Mouse (Mus musculus) spleen, embryonic (tissue): ENCODE results near the gene Ube2f.

Source experiments
- CTCF ChIA-PET: fragments of 350-600 bp; sonication (Branson Sonifier 250); formaldehyde crosslinking; loops from one replicate; lab custom pipeline; 2022; lab: Charles Lee

The Ube2f gene

DNA sequence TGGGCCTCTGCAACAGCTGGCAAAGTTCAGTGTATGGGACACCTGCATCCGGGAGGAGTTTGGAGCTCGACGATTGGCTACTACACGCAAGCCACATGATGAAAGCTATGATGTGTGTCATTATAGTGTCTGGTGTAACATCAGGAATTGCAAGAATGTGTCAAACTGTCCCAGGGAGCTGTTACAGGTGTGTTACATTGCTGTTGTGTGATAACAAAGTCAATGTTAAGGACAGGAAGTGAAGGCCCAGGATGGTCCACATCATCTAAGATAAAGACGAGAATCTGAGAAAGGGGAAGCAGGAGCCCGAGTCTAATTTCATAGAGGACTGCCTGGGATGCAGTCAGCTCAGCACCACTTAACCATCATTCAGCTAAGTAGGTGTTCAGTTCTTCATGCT, 45.4 kb downstream of the Ube2f start:
- CTCF ChIA-PET = no interaction called here

GRCm38 (mm10) chr1:91297799-91298744, 48.0 kb downstream of the Ube2f start, which contains the start of gene Scly:
Gene Scly (plus strand): TSS chr1:91298338.
- CTCF ChIA-PET = interaction anchor here (0.6 kb wide), 1 partner anchor 59 kb away, joined by 19 read pairs; no protein-coding TSS in a partner anchor

GRCm38 (mm10) chr1:91299026-91299706, 49.1 kb downstream of the Ube2f start:
- CTCF ChIA-PET = interaction anchor here (0.5 to 0.6 kb wide), 2 partner anchors 60 to 694 kb away, joined by 3 to 19 read pairs; no protein-coding TSS in a partner anchor

DNA sequence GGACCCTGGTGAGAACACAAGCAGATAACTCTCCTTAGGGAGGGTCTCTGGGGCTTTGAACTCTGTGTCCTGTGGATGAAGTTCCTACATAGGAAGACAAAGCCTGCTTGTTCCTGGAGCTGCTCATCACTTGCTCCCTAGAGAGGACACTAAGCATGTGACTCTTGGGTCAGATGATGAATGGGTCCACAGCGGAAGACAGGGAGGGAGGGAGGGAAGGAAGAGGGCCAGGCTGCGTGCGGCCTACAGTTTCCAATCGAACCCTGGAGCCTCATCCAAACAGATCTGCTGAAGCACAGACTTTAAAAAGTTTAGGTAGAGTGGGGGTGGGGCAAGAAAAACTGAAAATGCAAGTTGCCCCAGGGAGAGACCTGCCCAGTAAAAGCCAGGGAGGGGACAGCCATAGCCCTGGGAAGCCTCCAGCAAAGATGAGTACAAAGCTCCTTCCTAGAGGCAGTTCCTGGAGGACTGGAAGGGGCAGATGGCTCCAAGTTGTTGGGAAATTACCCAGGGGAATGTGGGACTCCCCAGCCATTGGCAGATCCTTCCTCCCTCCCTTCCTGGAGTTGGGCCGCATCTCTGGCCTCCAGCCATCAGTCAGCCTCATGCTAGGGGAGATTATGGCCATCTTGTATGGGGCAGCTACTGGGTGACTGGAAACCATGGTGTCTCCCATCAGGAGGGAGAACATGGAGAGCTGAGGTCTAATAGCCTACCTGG, 49.8 kb downstream of the Ube2f start:
- CTCF ChIA-PET = no interaction called here

DNA sequence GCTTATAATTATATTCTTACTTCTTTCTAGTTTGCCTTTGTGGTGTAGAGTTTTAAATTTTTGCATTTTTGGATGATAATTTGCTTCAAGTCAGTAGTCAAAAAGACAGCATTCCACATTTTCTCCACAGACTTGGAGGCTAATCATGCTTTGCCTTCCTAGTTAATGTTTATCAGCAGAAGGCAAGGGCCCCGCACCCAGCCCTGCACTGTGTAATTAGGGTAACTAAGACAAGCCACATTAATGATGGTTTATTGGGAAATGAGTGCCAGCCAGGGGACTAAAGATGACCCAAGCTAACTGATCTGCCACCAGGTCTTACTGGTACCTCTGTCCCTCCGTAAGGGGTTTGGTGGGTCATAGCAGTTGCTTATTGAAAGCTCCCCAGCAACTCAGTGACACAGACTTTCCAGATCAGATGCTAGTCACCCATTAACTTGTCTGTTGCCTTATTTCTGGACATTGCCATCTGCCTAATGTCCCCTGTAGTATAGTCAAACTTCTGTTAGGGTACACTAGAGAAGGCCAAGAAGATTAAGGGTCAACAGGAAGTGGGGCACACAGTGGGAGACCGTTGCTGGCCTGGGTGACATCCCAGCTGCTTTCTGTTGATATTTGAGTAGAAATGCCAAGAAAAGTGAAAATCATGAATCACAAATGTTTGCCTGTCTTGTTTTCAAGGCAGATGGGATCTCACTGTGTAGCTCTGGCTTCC, 51.3 kb downstream of the Ube2f start:
- CTCF ChIA-PET = no interaction called here

DNA sequence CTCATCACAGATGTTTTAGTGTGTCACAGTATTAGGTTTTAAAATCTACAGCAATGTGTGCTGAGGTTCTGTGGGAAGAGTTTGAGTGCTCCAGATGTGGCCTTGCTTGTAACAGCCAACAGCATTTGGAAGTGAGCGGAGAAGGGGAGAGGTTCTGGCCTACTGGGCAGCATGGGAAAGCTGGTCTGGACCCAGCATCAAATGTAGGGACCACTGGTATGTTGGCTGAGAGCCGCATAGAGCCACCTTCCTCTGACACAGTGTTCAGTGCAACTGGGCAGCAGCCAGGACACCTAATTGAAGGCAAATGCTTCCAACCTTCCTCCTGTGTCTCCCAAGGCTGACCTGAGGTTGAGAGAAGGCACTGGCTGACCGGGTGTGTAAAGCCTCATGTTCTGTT, 51.9 kb downstream of the Ube2f start:
- CTCF ChIA-PET = no interaction called here

DNA sequence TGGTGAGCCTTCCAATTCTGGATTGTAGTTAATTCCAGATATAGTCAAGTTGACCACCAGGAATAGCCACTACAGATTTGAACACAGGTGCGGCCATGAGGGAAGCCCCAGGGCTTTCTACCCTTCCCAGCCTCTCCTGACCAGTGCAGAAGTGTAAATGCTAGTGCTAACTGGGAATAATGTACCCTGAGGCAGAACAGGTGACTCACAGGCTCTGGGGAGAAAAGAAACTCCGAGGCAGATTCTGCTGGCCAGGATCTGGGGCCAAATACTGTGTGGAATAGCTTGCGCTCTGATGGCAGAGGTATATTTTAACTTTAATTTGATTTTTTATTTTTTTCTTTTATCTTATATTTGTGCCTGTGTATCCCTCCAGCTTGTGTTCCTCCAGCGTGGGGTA, 54.5 kb downstream of the Ube2f start:
- CTCF ChIA-PET = no interaction called here

- CTCF ChIA-PET = interaction anchor here (0.6 kb wide), 1 partner anchor 56 kb away, joined by 3 read pairs; no protein-coding TSS in a partner anchor
Measured at GRCm38 (mm10) chr1:91309366-91310085, 59.4 kb downstream of the Ube2f start.

GRCm38 (mm10) chr1:91312273-91312672, 62.2 kb downstream of the Ube2f start:
- CTCF ChIA-PET = interaction anchor here (0.6 kb wide), 1 partner anchor 35 kb away, joined by 4 read pairs; no protein-coding TSS in a partner anchor

DNA sequence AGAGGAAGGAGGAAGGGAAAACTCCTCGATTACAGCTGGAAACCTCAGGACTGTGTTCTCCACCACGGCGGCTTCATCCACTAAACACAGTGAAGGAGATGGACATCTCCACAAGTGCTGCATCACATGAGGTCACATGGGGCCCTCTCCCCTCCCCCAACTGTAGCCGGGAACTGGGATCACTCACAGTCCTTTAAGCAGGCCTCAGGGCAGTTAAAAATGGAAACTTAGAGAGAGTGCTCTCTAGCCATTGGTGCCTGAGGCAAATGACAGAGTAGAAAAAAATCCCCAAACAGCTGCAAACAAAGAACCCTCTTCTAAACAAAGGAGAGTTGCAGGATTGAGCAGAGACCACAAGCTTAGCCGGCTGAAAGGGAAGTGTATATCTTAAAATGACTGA, 63.1 kb downstream of the Ube2f start:
- CTCF ChIA-PET = no interaction called here

- CTCF ChIA-PET = no interaction called here
Measured at GRCm38 (mm10) chr1:91317656-91318055, 67.6 kb downstream of the Ube2f start.

- CTCF ChIA-PET = no interaction called here
Measured at GRCm38 (mm10) chr1:91321760-91322438, 71.8 kb downstream of the Ube2f start, which contains the start of gene Espnl. Gene Espnl (plus strand): TSS chr1:91322075.

DNA sequence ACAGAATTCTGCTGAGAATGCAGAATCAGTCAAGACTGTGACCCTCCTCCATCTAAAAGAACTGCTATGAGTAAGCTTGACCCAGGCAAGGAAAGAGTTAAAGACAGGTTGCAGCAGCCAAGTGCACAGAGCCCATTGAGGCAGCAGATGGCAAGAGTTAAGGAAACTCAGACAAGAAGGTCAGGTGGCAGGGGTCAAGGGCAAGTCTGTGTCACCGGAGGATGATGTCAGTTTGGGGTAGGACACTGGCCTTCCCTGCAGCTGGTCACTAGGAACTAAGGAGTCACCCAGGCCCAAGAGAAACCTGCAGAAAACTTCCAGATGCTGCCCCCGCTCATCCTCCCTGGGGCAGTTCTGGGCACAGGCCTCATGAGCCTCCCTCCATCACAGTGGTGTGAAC, 74.5 kb downstream of the Ube2f start:
- CTCF ChIA-PET = no interaction called here

- CTCF ChIA-PET = no interaction called here
Measured at GRCm38 (mm10) chr1:91325488-91326042, 75.5 kb downstream of the Ube2f start.

DNA sequence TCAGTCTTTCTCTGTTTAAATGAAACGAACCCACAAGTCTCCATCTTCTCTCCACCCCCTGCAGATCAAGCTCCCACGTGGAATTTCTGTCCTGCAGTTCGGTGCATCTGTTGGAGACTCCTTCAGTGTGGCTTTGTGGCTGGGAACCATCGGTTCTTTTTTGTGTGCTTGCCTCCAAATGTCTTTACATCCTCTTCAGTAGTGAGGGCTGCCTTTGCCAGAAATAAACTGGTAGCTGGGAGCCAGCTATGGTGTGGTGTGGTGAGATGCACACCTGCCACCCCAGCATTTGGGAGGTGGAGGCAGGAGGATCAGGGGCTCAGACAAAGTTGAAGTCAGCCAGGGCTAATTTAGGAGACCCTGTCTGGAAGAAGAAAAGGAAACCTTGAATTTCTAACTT, 82.0 kb downstream of the Ube2f start:
- CTCF ChIA-PET = no interaction called here

DNA sequence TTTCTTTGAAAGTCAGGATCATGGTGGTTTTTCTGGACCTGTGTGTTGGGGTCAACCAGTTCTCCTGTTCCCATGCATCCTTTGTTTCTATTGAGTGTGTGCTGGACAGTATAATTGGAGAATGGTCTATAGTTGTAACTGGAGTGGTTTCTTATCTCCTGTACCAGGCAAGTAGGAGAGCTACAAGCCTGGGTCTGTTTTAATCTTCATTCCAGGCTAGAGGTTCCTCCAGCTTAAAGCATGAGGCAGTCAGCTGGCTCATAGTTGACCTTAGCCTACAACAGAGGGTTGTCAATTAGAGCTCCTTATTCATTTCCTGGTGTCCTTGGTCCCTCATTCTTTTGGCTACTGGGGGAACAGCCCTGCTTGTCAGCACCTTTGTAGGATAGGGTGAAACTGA, 83.5 kb downstream of the Ube2f start:
- CTCF ChIA-PET = no interaction called here

- CTCF ChIA-PET = no interaction called here
Measured at GRCm38 (mm10) chr1:91337355-91337754, 87.3 kb downstream of the Ube2f start.
